Mouse (Mus musculus): ENCODE results near the gene Rhobtb1.

DNA sequence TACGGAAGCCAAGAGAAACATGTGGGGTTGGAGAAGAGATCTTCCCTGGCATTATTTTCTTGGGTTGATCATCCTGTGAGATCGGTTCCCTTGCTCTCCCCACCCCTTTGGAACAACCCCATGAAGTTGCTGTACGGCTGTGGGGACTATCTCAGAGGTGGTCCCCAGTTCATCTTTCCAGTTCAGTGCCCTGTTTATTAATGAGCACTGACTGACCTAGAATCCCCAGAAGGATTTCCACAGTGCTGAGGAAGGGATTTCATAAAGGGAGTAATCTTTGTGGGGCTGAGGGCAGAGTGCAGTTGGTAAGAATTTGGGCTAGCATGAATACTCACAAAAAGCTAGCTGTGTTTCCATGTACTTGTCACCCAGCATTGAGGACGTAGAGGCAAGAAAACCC lies 1.7 kb downstream of the Rhobtb1 start:
- no peak for TF ChIP-seq CTCF (IDR thresholded peaks at IDR 0.05; ENCODE audit: low read depth)
- TF ChIP-seq EP300 (IDR thresholded peaks at IDR 0.05; ENCODE audit: low read depth), result no peak
